Mouse (Mus musculus) ovary, adult 18-20 months (tissue): Measurements from ENCODE around the gene Lfng.

Experiments used
- DNase-seq: peaks from one replicate; pipeline ENCODE4 v3.0.0; 2022; ENCODE audit warnings: low spot score, mixed read lengths

The Lfng gene

GRCm38 (mm10) chr5:140589082-140589774, 17.9 kb upstream of the Lfng start:
- no peak for DNase-seq

DNA sequence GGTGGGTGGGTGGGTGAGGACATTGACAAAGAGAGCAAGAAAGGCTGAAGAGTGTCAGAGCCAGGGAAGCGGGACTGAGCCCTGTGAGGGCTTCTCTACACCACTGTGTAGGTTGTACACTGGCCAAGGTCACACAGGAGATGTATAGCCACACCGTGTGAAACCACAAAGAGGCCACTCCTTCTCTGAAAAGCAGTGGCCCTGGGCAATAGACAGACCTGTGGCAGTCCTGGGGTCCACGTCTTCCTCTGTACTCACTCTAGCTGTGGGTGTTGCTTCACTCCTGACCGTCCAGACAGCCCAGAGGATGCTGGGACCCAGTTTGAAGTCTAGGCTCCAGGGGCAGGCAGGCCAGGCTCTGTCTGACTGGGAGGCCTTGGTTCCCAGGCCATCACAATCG, 12.3 kb upstream of the Lfng start:
- no peak for DNase-seq

- no peak for DNase-seq
Observed at GRCm38 (mm10) chr5:140596426-140596825, 10.7 kb upstream of the Lfng start.

GRCm38 (mm10) chr5:140596927-140597588, 10.1 kb upstream of the Lfng start:
- DNase-seq = no peak

GRCm38 (mm10) chr5:140597787-140598186, 9.3 kb upstream of the Lfng start:
- no peak for DNase-seq

DNA sequence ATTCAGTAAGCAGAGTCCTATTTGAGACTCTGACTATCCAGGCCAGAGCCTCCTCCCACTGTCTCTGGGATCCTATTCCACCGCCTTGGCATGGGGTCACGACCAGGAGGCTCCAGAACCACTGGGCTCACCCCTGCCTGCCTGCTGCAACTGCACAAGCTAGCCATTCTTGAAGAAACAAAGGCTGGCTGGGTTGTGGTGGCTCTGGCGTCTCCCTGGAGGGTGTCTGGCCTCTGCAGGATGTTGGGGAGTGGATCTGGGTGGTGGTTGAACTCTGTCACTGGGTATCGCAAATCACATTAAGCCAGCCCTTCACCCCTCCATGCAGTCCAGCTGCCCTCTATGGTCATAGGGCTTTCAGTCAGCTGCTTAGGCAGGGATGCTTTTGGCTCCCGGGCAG, 7.2 kb upstream of the Lfng start:
- DNase-seq = no peak

DNA sequence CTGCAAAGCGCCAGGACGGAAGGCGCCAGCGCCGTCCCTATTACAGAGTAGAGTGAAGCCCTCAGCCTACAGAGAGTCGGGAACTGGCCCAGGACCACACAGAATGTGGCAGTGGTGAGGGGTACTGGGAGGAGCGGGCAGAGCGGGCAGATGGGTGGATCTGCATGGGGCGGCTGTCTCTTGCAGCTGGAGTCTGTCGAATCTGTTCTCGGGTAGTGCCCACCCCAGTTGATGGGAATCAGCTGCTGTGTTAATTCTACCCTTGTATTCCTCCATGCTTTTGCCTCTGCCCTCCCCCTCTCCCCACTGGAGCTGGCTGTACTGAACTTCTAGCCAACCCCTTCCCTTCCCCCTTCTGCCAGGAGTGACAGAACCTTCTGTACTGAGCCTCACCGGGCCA, 5.4 kb upstream of the Lfng start:
- no peak for DNase-seq

GRCm38 (mm10) chr5:140602540-140602939, 4.6 kb upstream of the Lfng start:
- DNase-seq = no peak

- DNase-seq = no peak
Observed at GRCm38 (mm10) chr5:140604386-140604785, 2.7 kb upstream of the Lfng start.

DNA sequence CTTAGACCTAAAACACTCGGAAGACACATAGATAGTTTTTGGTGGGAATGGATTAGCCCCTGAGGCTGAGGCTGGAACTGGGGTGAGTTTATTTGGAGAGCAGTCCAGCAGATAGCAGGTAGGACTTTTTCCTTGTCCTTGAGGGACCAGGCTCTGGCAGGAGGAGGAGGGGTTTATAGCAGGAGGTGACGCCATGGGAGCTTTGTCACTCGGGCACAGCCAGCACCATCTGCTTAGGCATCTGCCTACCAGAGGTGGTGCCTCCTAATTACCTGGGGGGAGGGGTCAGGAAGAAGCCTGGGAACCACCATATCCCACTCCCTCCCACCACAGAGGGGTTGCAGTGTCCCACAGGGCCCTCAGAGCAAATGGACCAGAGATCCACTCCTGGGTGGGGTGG, 1.9 kb upstream of the Lfng start:
- DNase-seq = no peak

- DNase-seq = no peak
Observed at GRCm38 (mm10) chr5:140606386-140606785, 734 bp upstream of the Lfng start.

- no peak for DNase-seq
Observed at GRCm38 (mm10) chr5:140607836-140608633, 915 bp downstream of the Lfng start.

DNA sequence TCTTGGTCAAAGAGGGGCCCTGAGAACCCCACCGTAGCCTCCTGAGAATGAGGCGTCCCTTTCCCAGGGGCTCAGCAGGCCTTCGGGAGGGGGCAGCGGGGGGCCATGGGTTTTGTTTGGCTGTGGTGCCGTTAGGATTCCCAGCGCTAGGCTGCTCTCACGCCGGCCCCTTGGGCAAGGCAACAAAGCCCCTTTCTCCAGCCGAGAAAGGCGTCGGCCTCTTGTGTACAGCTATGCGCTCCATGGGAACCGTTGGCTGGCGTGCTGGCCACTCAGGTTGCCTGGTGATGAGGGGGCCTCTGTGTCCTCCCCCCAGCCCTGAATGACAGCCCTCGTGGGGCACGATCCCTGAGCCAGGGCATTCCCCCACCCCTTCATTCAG, 1.5 kb downstream of the Lfng start:
- no peak for DNase-seq

- DNase-seq = no peak
Observed at GRCm38 (mm10) chr5:140609511-140610272, 2.6 kb downstream of the Lfng start.

DNA sequence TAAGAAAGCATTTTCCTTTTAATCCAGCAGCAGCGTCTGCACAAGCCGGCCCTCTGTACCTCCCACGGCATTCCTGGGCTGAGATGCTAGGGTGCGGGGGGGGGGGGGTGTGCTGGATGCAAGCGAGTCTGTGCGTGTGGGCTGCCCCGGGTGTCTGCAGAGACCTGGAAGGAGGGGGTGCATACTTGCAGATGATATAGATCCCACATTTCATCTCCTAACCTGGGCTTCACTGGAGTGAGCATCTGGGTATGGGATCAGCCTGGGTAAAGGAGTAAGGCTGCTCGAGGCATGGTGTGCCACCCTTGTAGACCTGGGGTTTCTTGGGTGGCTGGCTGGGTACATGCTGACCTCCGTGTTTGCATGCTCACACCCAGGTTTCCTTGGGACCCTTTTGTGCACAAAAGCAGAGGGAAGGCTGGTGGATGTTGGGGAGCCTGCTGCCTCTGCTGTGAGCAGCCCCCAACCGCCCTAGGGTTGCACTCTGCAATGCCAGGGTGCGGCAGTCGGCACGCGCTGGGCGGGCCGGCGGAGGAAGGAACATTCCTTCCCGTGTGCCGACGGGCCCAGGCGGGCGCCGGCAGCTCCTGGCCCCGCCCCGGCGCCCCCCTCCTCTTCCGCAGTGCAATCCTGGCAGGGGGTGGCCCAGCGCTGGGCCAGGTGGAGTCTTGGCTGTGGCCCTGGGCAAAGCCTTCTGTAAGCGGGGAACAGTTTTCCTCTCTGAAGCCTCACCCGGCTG, 3.3 kb downstream of the Lfng start:
- DNase-seq = no peak

- DNase-seq = peak; percentile 68
Observed at GRCm38 (mm10) chr5:140611021-140611583, 4.0 kb downstream of the Lfng start.

DNA sequence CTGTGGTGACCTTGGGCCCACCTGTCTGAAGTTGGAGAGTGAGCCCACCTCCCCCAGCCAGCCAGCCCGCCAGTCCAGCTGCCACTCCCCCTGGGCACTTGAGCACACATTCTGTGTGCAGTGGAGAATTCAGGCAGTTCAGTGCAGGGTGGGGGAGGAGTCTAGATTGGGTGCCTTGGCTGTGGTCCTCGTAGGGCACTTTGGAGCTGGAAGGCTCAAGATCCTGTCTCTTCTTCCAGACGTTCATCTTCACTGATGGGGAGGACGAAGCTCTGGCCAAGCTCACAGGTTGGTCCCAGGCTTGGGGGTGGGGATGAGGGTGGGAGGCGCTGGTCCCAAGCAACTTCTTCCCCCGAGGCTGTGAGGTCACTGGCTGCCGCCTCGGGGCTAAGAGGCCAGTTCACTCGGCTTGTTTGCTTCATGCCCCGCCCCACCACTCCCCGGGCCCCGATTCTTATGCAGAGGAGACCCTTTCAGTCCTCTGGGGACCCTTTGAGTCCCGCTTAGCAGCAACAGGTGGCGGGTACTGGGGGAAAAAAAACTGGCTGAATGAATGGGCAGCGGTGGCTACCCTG, 4.6 kb downstream of the Lfng start:
- DNase-seq = no peak

DNA sequence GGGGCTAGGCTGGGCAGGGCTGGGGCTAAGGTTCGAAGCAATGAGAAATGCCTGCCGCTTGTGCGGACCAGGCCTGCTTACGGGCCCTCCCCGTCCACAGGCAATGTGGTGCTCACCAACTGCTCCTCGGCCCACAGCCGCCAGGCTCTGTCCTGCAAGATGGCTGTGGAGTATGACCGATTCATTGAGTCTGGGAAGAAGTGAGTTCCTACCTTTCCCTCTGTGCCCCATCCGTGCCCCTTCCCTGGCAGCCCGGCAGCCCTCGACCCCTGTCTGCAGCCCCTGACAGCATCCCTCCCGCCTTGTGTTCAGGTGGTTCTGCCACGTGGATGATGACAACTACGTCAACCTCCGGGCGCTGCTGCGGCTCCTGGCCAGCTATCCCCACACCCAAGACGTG, 5.1 kb downstream of the Lfng start:
- no peak for DNase-seq

- DNase-seq = no peak
Observed at GRCm38 (mm10) chr5:140614141-140614540, 7.0 kb downstream of the Lfng start.

GRCm38 (mm10) chr5:140614837-140615236, 7.7 kb downstream of the Lfng start:
- DNase-seq = no peak
